28 mouse cellular contexts compared by ENCODE assay signal in genomic region chr17:65763221-65763620, GRCm38 (mm10).
"Had no signal": no experiment of that assay in that cellular context is flagged by ENCODE, and none has a peak within 500 bp of the region (broad histone marks: within the 10 kb centered on the region; RNA-seq: fewer than 3 reads in every experiment).

No protein-coding gene starts in this region.

- H3K4me1 ChIP-seq: limb, embryonic 10.5 days; limb, embryonic 15.5 days had no signal

- H3K27me3 ChIP-seq: limb, embryonic 12.5 days; limb, embryonic 13.5 days; limb, embryonic 15.5 days; liver, embryonic 12.5 days; liver, embryonic 13.5 days; liver, embryonic 15.5 days; lung, embryonic 15.5 days; megakaryocyte, embryonic 14.5 days; midbrain, embryonic 12.5 days; midbrain, embryonic 13.5 days; midbrain, embryonic 15.5 days had no signal

- H3K36me3 ChIP-seq: limb, embryonic 15.5 days; liver, embryonic 13.5 days; liver, embryonic 15.5 days; lung, embryonic 15.5 days; midbrain, embryonic 15.5 days had no signal

- DNase-seq: left cerebral cortex, postnatal 4 days; liver; liver, embryonic 13.5 days; liver, postnatal 0 days; lung, adult 18-20 months; lung, adult 2 months; lung, embryonic 14.5 days; lung, postnatal 10 days; lung, postnatal 14 days; lung, postnatal 36 days; lung, postnatal 4 days; midbrain, embryonic 14.5 days had no signal

- H3K9ac ChIP-seq: limb, embryonic 12.5 days; limb, embryonic 13.5 days; limb, embryonic 15.5 days; liver, embryonic 12.5 days; liver, embryonic 13.5 days; liver, embryonic 14.5 days; liver, embryonic 15.5 days; liver, postnatal 0 days; lung, embryonic 14.5 days; lung, embryonic 15.5 days; midbrain, embryonic 12.5 days; midbrain, embryonic 13.5 days; midbrain, embryonic 15.5 days had no signal

- H3K27ac ChIP-seq: left cerebral cortex, adult 2 months; limb, embryonic 10.5 days; limb, embryonic 12.5 days; limb, embryonic 13.5 days; limb, embryonic 15.5 days; liver, embryonic 12.5 days; liver, embryonic 13.5 days; liver, embryonic 14.5 days; liver, embryonic 15.5 days; lung, embryonic 15.5 days; macrophage; midbrain, embryonic 10.5 days; midbrain, embryonic 12.5 days; midbrain, embryonic 13.5 days; midbrain, embryonic 15.5 days had no signal

- H3K9me3 ChIP-seq: limb, embryonic 10.5 days; limb, embryonic 12.5 days; limb, embryonic 13.5 days; limb, embryonic 15.5 days; liver, embryonic 12.5 days; liver, embryonic 13.5 days; liver, embryonic 15.5 days; lung, embryonic 15.5 days; midbrain, embryonic 10.5 days; midbrain, embryonic 15.5 days had no signal

- H3K4me3 ChIP-seq: left cerebral cortex, adult 2 months; limb, embryonic 10.5 days; limb, embryonic 12.5 days; limb, embryonic 13.5 days; limb, embryonic 15.5 days; liver, embryonic 12.5 days; liver, embryonic 13.5 days; liver, embryonic 15.5 days; lung, embryonic 15.5 days; megakaryocyte, embryonic 14.5 days; midbrain, embryonic 10.5 days; midbrain, embryonic 12.5 days; midbrain, embryonic 13.5 days; midbrain, embryonic 15.5 days; myocyte had no signal
